Mouse (Mus musculus): ENCODE results near the gene Pradc1. TPM values are rescaled to one million over a fixed set of nuclear protein-coding genes. Genes with fewer than 3 reads are reported as not detected.

Pradc1 gene
- polyA plus RNA-seq, 1 experiment from 2014 or later: 31.6 TPM

Other genes starting within 250 kb of the Pradc1 start
- gene Sfxn5, start 118.5 kb downstream of the Pradc1 start, polyA plus RNA-seq (2015; fragmentation: Nextera tagmentation; extraction: Ambion mirVana): 3.3 and 4.6 TPM in 2 replicates
- 38.7 and 45.2 TPM in 2 replicates for gene Rab11fip5, start 77.3 kb downstream of the Pradc1 start, polyA plus RNA-seq (2015; fragmentation: Nextera tagmentation; extraction: Ambion mirVana)
- not detected in 2 replicates for gene Noto, start 28.1 kb downstream of the Pradc1 start, polyA plus RNA-seq (2015; fragmentation: Nextera tagmentation; extraction: Ambion mirVana)
- gene Smyd5, start 20.0 kb downstream of the Pradc1 start, polyA plus RNA-seq (2015; fragmentation: Nextera tagmentation; extraction: Ambion mirVana): 38.0 and 39.6 TPM in 2 replicates
- gene Cct7, start 456 bp downstream of the Pradc1 start, polyA plus RNA-seq (2015; fragmentation: Nextera tagmentation; extraction: Ambion mirVana): 347 and 413 TPM in 2 replicates
- 0.03 and 0.05 TPM in 2 replicates for gene Fbxo41, start 51.0 kb upstream of the Pradc1 start, polyA plus RNA-seq (2015; fragmentation: Nextera tagmentation; extraction: Ambion mirVana)
- not detected in 2 replicates for gene Egr4, start 61.6 kb upstream of the Pradc1 start, polyA plus RNA-seq (2015; fragmentation: Nextera tagmentation; extraction: Ambion mirVana)
- gene Alms1, start 135.6 kb upstream of the Pradc1 start, polyA plus RNA-seq (2015; fragmentation: Nextera tagmentation; extraction: Ambion mirVana): 2.6 and 3.0 TPM in 2 replicates